Mouse (Mus musculus) lung, embryonic 16.5 days (tissue): ENCODE data around the gene Tbc1d22a. TPM values are rescaled to one million over a fixed set of nuclear protein-coding genes. Genes with fewer than 3 reads are reported as not detected.

Experiments
- ATAC-seq: fragments of 200-750 bp; cut with Nextera tagmentation; 2 replicates; pipeline ENCODE4 v1.8.0; 2017; ENCODE audit warnings: low read depth, mild to moderate bottlenecking, moderate library complexity
- H3K27ac ChIP-seq: fragments of 300-500 bp; sonication (generic); 2 replicates; pipeline ENCODE4 v1.5.1; 2014; ENCODE audit warnings: mild to moderate bottlenecking, control low read depth, low read length
- H3K27me3 ChIP-seq: fragments of 300-500 bp; sonication (generic); 2 replicates; pipeline ENCODE4 v1.6.1; 2014; ENCODE audit warnings: low read depth, low read length, mixed read lengths; ENCODE audit not compliant: control insufficient read depth, insufficient read depth
- H3K36me3 ChIP-seq: fragments of 300-500 bp; sonication (generic); 2 replicates; pipeline ENCODE4 v1.6.1; 2014; ENCODE audit warnings: low read length; ENCODE audit not compliant: control insufficient read depth, insufficient read depth
- H3K4me1 ChIP-seq: fragments of 300-500 bp; sonication (generic); replicated peaks from 2 replicates; pipeline ENCODE4 v1.6.1; 2014; ENCODE audit warnings: low read length, mixed read lengths; ENCODE audit not compliant: control insufficient read depth, insufficient read depth
- H3K4me2 ChIP-seq: fragments of 300-500 bp; sonication (generic); 2 replicates; pipeline ENCODE4 v1.6.1; 2014; ENCODE audit warnings: low read depth, low read length, control low read depth
- H3K4me3 ChIP-seq: fragments of 300-500 bp; sonication (generic); 2 replicates; pipeline ENCODE4 v1.5.1; 2014; ENCODE audit warnings: mild to moderate bottlenecking, low read length, control low read depth
- H3K9ac ChIP-seq: fragments of 300-500 bp; sonication (generic); 2 replicates; pipeline ENCODE4 v1.6.1; 2014; ENCODE audit warnings: low read length, control low read depth
- H3K9me3 ChIP-seq: fragments of 300-500 bp; sonication (generic); 2 replicates; pipeline ENCODE4 v1.6.1; 2016; ENCODE audit warnings: low read length; ENCODE audit not compliant: control insufficient read depth
- WGBS: fragments of 180-500 bp; shearing (Covaris S2); extraction: QIAGEN DNeasy Blood & Tissue Kit; methylation state at CpG from one replicate; pipeline ENCODE4 v1.1.7; 2014; 5-methylcytosine and 5-hydroxymethylcytosine counted together
- polyA plus RNA-seq: library from polyadenylated mRNA; unstranded; fragments of >200 nt; fragmentation: Nextera tagmentation; extraction: Ambion mirVana; gene quantifications from 2 replicates; pipeline ENCODE4 v1.2.1, GENCODE M21; 2015

Tbc1d22a gene
- polyA plus RNA-seq, 1 experiment from 2014 or later = 13.6 TPM

DNA sequence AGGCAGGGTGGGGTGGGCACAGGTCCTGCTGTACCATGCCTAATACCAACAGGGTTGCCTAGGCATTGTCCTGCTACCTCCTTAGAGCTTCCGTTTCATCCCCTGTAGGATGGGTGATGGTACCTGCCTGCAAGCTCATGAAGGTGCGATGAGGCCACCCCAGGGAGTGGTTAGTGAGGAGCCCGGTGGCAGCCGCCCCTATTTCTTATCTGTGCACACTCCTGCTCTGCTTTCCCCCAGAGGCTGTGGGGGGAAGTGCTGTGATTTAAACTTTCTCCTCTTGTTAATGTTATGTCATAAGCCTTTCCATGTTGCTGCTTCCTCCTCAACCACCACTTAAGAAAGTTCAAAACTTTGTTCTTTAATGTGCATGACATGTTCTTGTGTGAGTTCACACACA is 38.4 kb downstream of the Tbc1d22a start:
- no peak overlapping the region for H3K4me3 ChIP-seq
- no peak overlapping the region for H3K4me2 ChIP-seq
- H3K36me3 ChIP-seq = no peaks in the 10 kb centered on the region
- no peaks in the 10 kb centered on the region for H3K4me1 ChIP-seq
- H3K9ac ChIP-seq = no peak overlapping the region
- ATAC-seq = no peak
- WGBS = 38% methylated on average over 4 of the region's 4 CpGs
- no peaks in the 10 kb centered on the region for H3K9me3 ChIP-seq
- H3K27ac ChIP-seq = no peak overlapping the region
- no peaks in the 10 kb centered on the region for H3K27me3 ChIP-seq

DNA sequence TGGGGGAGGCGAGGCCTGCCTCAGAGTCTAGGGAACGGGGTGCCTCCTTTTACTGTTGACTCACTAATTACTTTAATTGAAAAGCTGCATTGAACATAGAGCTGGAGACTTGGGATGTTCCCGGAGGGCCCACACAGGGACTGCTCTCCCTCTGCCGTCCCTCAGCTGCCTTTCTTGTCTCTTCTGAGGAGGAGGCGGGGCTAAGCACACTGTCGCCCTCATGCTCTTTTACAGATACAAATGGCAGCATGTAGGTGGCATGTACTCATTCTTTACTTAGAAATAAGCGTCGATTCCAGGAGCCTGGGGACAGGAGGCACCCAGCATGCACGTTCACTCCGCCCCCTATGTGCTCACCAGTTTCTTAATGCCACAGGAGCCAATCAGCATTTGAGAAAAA is 39.2 kb downstream of the Tbc1d22a start:
- no peak for ATAC-seq

DNA sequence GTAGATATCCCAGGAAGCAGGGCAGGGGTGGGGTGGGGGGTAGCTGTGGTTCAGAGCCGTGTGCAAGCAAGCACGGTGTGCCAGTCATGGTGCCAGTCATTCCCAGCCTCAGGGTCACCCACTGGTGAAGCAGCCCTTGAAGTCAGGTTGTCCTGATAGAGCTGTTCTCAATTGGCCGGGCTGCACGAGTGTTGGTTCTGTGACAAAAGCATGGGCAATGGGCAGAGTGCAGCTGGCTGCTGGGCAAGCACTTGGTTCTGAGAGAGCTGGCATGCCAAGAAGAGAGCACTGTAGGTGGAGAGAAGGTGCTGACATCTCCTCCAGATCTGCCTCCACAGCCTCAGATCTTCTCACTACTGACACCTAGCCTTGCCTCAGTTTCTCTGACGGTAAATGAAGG is 41.9 kb downstream of the Tbc1d22a start:
- no peaks in the 10 kb centered on the region for H3K9me3 ChIP-seq
- H3K36me3 ChIP-seq = no peaks in the 10 kb centered on the region
- no peak overlapping the region for H3K27ac ChIP-seq
- H3K4me1 ChIP-seq = no peaks in the 10 kb centered on the region
- H3K9ac ChIP-seq = no peak overlapping the region
- no peak overlapping the region for H3K4me3 ChIP-seq
- H3K4me2 ChIP-seq = no peak overlapping the region
- 73% methylated on average over 5 of the region's 5 CpGs for WGBS
- no peaks in the 10 kb centered on the region for H3K27me3 ChIP-seq
- ATAC-seq = no peak

More for the DNA sequence above, 39.2 kb downstream of the Tbc1d22a start:
- Histone ChIP-seq H3K27ac (no peak overlapping the region), H3K36me3 (no peaks in the 10 kb centered on the region), H3K9me3 (no peaks in the 10 kb centered on the region), H3K4me2 (no peak overlapping the region), H3K4me3 (no peak overlapping the region), H3K27me3 (no peaks in the 10 kb centered on the region), H3K9ac (no peak overlapping the region), H3K4me1 (no peaks in the 10 kb centered on the region)
- WGBS = 52% methylated on average over 10 of the region's 10 CpGs

DNA sequence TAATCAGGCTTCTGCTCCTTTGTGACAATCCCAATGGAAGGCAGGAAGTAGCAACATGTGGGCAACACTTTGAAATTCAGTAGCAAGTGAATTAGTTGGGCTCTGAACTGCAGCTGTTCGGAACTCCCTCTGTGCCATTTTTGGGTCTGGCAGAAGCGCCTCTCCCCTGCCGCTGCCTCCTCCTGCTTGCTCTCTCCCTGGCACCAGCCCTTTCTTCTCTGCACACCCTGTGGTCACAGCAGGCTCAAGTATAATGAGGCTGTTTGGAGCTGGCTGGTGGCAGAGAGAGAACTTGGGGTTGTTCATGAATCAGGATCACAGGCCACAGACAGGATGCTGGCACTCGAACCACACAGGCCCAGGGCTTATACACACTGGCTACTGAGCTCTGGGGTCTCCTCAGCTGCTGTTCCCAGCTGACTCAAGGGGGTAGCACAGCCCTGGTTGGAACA is 42.5 kb downstream of the Tbc1d22a start:
- Histone ChIP-seq H3K4me1 (no peaks in the 10 kb centered on the region), H3K4me2 (no peak overlapping the region), H3K27ac (no peak overlapping the region), H3K9me3 (no peaks in the 10 kb centered on the region), H3K9ac (no peak overlapping the region), H3K27me3 (no peaks in the 10 kb centered on the region), H3K4me3 (no peak overlapping the region), H3K36me3 (no peaks in the 10 kb centered on the region)
- WGBS = 66% methylated on average over 4 of the region's 4 CpGs
- no peak for ATAC-seq

DNA sequence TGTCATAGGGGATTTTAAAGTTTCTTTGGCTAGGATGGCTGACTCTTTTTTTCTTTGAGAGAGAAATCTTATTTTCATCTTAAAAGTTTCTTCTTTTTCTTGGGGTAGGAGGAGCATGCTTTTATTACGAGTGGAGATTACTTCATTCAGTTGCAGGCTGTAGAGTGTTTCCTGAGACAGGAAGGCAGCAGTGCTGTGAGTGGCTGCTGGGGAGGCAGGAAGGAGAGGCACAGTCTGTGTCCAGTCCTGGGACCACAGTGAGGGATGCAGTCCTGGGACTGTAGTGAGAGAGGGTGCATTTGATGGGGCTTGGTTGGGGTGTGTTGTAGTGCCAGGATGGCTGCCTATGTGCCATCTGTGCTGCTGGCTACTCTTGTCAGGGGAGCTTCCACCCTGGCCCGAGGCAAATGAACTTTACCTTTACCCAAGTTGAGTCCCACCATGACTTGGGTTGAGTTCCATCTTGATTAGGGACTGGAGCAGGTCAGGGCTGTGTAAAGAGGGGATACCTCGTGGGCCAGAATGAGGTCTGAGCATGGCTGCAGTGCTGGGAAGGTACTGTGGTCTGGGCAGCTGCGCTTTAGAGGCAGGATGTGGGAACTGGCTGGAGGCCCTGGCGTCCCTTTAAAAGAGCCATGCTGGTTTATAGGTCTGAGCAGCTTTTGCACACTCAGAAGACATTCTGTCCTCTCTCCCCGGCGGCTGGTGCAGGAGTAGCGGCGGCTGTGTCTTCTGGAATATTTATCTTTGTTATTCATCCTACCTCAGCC is 43.8 kb downstream of the Tbc1d22a start:
- no peaks in the 10 kb centered on the region for H3K36me3 ChIP-seq
- ATAC-seq = no peak
- no peaks in the 10 kb centered on the region for H3K4me1 ChIP-seq
- H3K4me3 ChIP-seq = no peak overlapping the region
- H3K4me2 ChIP-seq = no peak overlapping the region
- no peaks in the 10 kb centered on the region for H3K9me3 ChIP-seq
- H3K9ac ChIP-seq = no peak overlapping the region
- no peaks in the 10 kb centered on the region for H3K27me3 ChIP-seq
- 75% methylated on average over 9 of the region's 9 CpGs for WGBS
- H3K27ac ChIP-seq = no peak overlapping the region

DNA sequence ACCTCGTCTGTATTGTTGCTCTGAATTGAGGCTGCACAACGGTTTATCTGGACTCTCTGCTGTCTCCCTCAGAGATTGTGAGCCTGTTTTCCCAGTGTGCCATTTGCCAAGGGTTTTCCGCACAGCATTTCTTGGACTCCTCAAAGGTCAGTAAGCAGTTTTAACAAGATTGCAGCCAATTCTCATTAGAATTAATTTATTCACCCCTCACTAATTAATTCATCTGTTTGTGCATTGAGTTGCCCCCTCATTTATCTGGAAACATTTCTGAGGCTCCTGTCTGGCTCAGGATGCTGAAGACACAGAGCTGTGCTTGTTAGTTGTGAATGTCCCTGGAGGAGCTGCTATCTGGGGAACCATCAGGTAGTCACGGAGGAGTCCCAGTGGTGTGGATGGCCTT is 45.0 kb downstream of the Tbc1d22a start:
- no peak for ATAC-seq
- WGBS = 81% methylated on average over 4 of the region's 4 CpGs
- no peak overlapping the region for H3K9ac ChIP-seq
- H3K4me3 ChIP-seq = no peak overlapping the region
- H3K36me3 ChIP-seq = no peaks in the 10 kb centered on the region
- no peak overlapping the region for H3K4me2 ChIP-seq
- H3K27me3 ChIP-seq = no peaks in the 10 kb centered on the region
- no peaks in the 10 kb centered on the region for H3K4me1 ChIP-seq
- no peak overlapping the region for H3K27ac ChIP-seq
- no peaks in the 10 kb centered on the region for H3K9me3 ChIP-seq

DNA sequence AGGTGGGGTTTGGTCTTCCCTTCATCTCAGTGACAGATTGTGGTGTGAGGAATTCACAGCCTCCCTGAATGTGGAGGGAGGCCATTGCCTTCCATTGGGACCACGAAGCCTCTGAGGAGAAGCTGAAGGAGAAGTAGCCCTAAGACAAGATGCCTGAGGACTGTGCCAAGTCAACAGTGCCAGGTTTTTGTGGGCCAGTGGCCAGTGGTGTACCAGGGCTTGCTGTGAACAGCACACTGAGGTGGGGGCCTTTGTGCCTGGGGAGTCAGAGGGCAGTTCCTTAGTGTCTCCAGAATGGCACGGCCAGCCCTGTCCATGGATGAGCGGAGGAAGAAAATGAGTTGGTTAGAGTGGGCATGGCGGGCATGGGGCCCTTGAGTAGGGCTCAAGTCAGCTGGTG is 45.9 kb downstream of the Tbc1d22a start:
- Histone ChIP-seq H3K27me3 (no peaks in the 10 kb centered on the region), H3K27ac (no peak overlapping the region), H3K36me3 (no peaks in the 10 kb centered on the region), H3K4me3 (no peak overlapping the region), H3K9ac (no peak overlapping the region), H3K4me1 (no peaks in the 10 kb centered on the region), H3K9me3 (no peaks in the 10 kb centered on the region), H3K4me2 (no peak overlapping the region)
- WGBS = 89% methylated on average over 4 of the region's 4 CpGs
- no peak for ATAC-seq

DNA sequence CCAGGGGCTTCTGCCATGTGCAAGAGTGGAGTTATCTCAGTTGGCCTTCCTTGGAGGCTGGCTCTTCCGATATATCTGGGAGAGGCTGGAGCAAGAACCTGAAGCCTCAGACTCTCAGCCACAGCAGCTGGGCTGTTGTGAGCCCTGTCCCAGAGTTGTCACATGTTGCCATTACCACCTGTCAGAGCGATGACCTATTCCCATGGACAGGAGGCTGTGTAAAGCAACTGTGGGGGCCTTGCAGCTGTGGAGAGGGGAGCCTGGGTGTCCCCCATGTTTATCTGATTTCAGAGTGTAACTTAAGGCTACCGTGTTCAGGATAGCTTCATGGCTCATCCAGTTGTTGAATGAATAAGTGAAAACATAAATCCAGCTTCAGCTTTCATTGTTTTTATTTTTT is 50.1 kb downstream of the Tbc1d22a start:
- ATAC-seq = no peak
- Histone ChIP-seq H3K9me3 (no peaks in the 10 kb centered on the region), H3K27ac (no peak overlapping the region), H3K4me2 (no peak overlapping the region), H3K36me3 (no peaks in the 10 kb centered on the region), H3K9ac (no peak overlapping the region), H3K4me3 (no peak overlapping the region), H3K27me3 (no peaks in the 10 kb centered on the region), H3K4me1 (no peaks in the 10 kb centered on the region)
- WGBS = 62% methylated on average over 3 of the region's 3 CpGs

DNA sequence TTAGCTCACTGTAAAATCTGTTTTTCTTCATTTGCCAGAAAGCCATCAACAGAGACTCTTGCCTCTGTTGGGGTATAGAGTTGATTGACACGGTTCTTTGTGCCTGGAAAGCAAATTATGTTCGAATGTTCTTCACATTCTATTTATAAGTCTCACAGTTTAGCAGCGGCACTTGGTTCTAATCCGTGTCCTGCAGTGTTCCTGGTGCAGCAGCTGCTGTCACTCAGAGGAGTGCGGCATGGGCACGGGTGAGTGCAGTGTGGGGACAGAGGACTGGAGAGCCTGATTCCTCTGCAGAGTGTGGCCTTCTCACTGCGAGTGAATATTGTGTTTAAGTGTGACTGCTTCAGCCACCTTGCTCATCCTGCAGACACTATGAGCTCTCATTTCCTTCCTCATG is 50.5 kb downstream of the Tbc1d22a start:
- Histone ChIP-seq H3K4me3 (no peak overlapping the region), H3K36me3 (no peaks in the 10 kb centered on the region), H3K4me2 (no peak overlapping the region), H3K27ac (no peak overlapping the region), H3K9ac (no peak overlapping the region), H3K9me3 (no peaks in the 10 kb centered on the region), H3K4me1 (no peaks in the 10 kb centered on the region), H3K27me3 (no peaks in the 10 kb centered on the region)
- 63% methylated on average over 7 of the region's 7 CpGs for WGBS
- ATAC-seq = no peak
